In the genomic region with DNA sequence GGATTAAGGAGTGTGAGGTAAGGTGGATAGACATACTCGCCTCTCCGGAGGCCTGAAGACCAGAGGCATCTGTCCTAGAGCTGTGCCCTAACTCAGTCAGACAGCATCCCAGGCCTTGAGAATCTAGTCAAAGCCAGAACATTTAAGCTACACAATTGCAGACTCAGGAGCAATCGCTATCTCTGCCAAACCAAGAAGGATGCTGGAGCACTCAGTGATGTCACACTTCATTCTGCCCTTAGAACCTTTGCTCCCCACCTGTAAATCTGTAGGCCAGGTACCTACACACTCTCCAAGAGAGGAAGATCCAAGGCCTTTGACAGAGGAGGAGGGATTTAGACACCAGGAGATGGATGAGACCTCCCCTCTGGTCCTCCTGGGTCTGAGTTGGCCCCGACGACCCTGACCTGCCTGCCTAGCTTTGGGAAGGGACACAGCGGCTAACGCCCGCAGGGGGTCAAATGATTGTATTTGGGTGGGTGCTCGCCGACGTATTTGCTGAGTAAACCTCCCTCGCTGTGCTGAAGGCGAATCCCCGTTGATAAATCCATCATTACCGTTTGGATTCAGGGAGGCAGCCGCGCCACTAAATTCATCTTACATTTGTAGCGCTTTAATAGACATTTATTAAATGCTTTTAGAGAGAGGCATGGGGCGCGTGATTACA, we compare ENCODE assay signal across 8 mouse cellular contexts. TPM values are rescaled to one million over a fixed set of nuclear protein-coding genes. Genes with fewer than 3 reads are reported as not detected.
DNase-seq lines count a peak whose midpoint lies in the region; ATAC-seq and TF ChIP-seq lines count a peak whose summit lies in the region.

No protein-coding gene starts in this region.

- ATAC-seq in liver, embryonic 11.5 days (replicated peaks; ENCODE audit: low FRiP score): no peak; the same call in 1 of the 2 replicates
- ATAC-seq in forebrain, embryonic 14.5 days: no peak
- no peak for ATAC-seq in kidney, embryonic 16.5 days (ENCODE audit: low FRiP score, low TSS enrichment)
- ATAC-seq in neural tube, embryonic 13.5 days (ENCODE audit: low read depth): no peak

- no peak for TF ChIP-seq CTCF in liver, adult 2 months (IDR thresholded peaks at IDR 0.05; ENCODE audit: low read depth, low read length)

- no peak overlapping the region for H3K4me2 ChIP-seq in liver, embryonic 11.5 days
- peak overlapping the region; percentile 80 for H3K4me2 ChIP-seq in forebrain, embryonic 14.5 days (ENCODE audit: low read length)
- peak overlapping the region; percentile 86 for H3K4me2 ChIP-seq in kidney, embryonic 16.5 days (replicated peaks; ENCODE audit: low read depth, low read length)
- peak overlapping the region; percentile 88 for H3K4me2 ChIP-seq in neural tube, embryonic 13.5 days

- peak overlapping the region; percentile 48 for H3K27ac ChIP-seq in liver, adult 2 months (replicated peaks; ENCODE audit: insufficient read depth, low read depth, low read length)
- H3K27ac ChIP-seq in liver, embryonic 11.5 days (ENCODE audit: low read depth, low read length): no peak overlapping the region
- H3K27ac ChIP-seq in forebrain, embryonic 14.5 days (ENCODE audit: low read depth, low read length): peak overlapping the region; percentile 96
- H3K27ac ChIP-seq in kidney, embryonic 16.5 days (ENCODE audit: low read length): peak overlapping the region; percentile 92
- H3K27ac ChIP-seq in neural tube, embryonic 13.5 days (replicated peaks): peak overlapping the region; percentile 97

- H3K36me3 ChIP-seq in liver, adult 2 months (ENCODE audit: control insufficient read depth, insufficient read depth, low read length): peaks cover 3% of the 10 kb centered on the region
- H3K36me3 ChIP-seq in liver, embryonic 11.5 days (ENCODE audit: control insufficient read depth, insufficient read depth, low read length): no peaks in the 10 kb centered on the region
- no peaks in the 10 kb centered on the region for H3K36me3 ChIP-seq in forebrain, embryonic 14.5 days (ENCODE audit: control insufficient read depth, insufficient read depth, low read length)
- peaks cover 6% of the 10 kb centered on the region; the same call in 1 of the 2 replicates for H3K36me3 ChIP-seq in kidney, embryonic 16.5 days (ENCODE audit: insufficient read depth, low read length)
- H3K36me3 ChIP-seq in neural tube, embryonic 13.5 days: no peaks in the 10 kb centered on the region

- H3K4me3 ChIP-seq in liver, adult 2 months (ENCODE audit: insufficient read depth, low read depth, low read length): no peak overlapping the region
- H3K4me3 ChIP-seq in liver, embryonic 11.5 days (ENCODE audit: low read depth, low read length): no peak overlapping the region; the same call in 1 of the 2 replicates
- peak overlapping the region; percentile 31 for H3K4me3 ChIP-seq in forebrain, embryonic 14.5 days (ENCODE audit: low read depth, low read length)
- peak overlapping the region; percentile 66 for H3K4me3 ChIP-seq in kidney, embryonic 16.5 days (ENCODE audit: low read length)
- H3K4me3 ChIP-seq in neural tube, embryonic 13.5 days: peak overlapping the region; percentile 66

- no peaks in the 10 kb centered on the region for H3K27me3 ChIP-seq in liver, adult 2 months (ENCODE audit: control insufficient read depth, insufficient read depth, low read length)
- peaks cover 85% of the 10 kb centered on the region for H3K27me3 ChIP-seq in liver, embryonic 11.5 days (replicated peaks; ENCODE audit: control insufficient read depth, insufficient read depth, low read length)
- peaks cover 59% of the 10 kb centered on the region for H3K27me3 ChIP-seq in forebrain, embryonic 14.5 days (replicated peaks; ENCODE audit: control insufficient read depth, insufficient read depth, low read length)
- H3K27me3 ChIP-seq in kidney, embryonic 16.5 days (ENCODE audit: insufficient read depth, low read length): no peaks in the 10 kb centered on the region
- H3K27me3 ChIP-seq in neural tube, embryonic 13.5 days: peaks cover 34% of the 10 kb centered on the region

- H3K9ac ChIP-seq in liver, adult 2 months (ENCODE audit: low read depth, low read length): no peak overlapping the region
- H3K9ac ChIP-seq in liver, embryonic 11.5 days (ENCODE audit: low read depth, low read length): no peak overlapping the region
- peak overlapping the region; percentile 86 for H3K9ac ChIP-seq in forebrain, embryonic 14.5 days (ENCODE audit: low read length)
- H3K9ac ChIP-seq in kidney, embryonic 16.5 days (replicated peaks; ENCODE audit: low read length): peak overlapping the region; percentile 81
- H3K9ac ChIP-seq in neural tube, embryonic 13.5 days: peak overlapping the region; percentile 91

- H3K79me2 ChIP-seq in liver, adult 2 months (ENCODE audit: control insufficient read depth, insufficient read depth, low read length): no peaks in the 10 kb centered on the region

- WGBS in liver, adult 2 months: 65% methylated on average over 20 of the region's 20 CpGs
- WGBS in liver, embryonic 11.5 days: 11% methylated on average over 20 of the region's 20 CpGs
- WGBS in forebrain, embryonic 14.5 days: 5% methylated on average over 20 of the region's 20 CpGs
- 17% methylated on average over 20 of the region's 20 CpGs for WGBS in kidney, embryonic 16.5 days
- 13% methylated on average over 20 of the region's 20 CpGs for WGBS in neural tube, embryonic 13.5 days

- TF ChIP-seq POLR2A in liver, adult 2 months (IDR thresholded peaks at IDR 0.05; ENCODE audit: extremely low read depth, insufficient read depth, low read length): no peak

- DNase-seq in liver, adult 2 months (ENCODE audit: extremely low read depth, low read depth, low spot score): no peak
- no peak for DNase-seq in liver, embryonic 11.5 days (ENCODE audit: low spot score)
- DNase-seq in forebrain, embryonic 14.5 days (ENCODE audit: low spot score): no peak
- DNase-seq in ovary, postnatal 10 days (ENCODE audit: low spot score): no peak
- DNase-seq in thymus, postnatal 4 days: no peak
- no peak for DNase-seq in adrenal gland, adult (ENCODE audit: inconsistent age in 2 of 2, low spot score in 1 of 2)

- peaks cover 2% of the 10 kb centered on the region; the same call in 1 of the 2 replicates for H3K4me1 ChIP-seq in liver, adult 2 months (ENCODE audit: control insufficient read depth, insufficient read depth, low read length)
- peaks cover 12% of the 10 kb centered on the region for H3K4me1 ChIP-seq in liver, embryonic 11.5 days (replicated peaks; ENCODE audit: control insufficient read depth, insufficient read depth, low read length)
- peaks cover 12% of the 10 kb centered on the region for H3K4me1 ChIP-seq in forebrain, embryonic 14.5 days (ENCODE audit: control insufficient read depth, insufficient read depth, low read length)
- peaks cover 74% of the 10 kb centered on the region for H3K4me1 ChIP-seq in kidney, embryonic 16.5 days (ENCODE audit: insufficient read depth, low read length)
- peaks cover 86% of the 10 kb centered on the region for H3K4me1 ChIP-seq in neural tube, embryonic 13.5 days (replicated peaks)

- no peaks in the 10 kb centered on the region for H3K9me3 ChIP-seq in liver, embryonic 11.5 days (ENCODE audit: control insufficient read depth, low read length)
- no peaks in the 10 kb centered on the region for H3K9me3 ChIP-seq in forebrain, embryonic 14.5 days (replicated peaks; ENCODE audit: control insufficient read depth, low read length)
- H3K9me3 ChIP-seq in kidney, embryonic 16.5 days (ENCODE audit: low read length): no peaks in the 10 kb centered on the region
- H3K9me3 ChIP-seq in neural tube, embryonic 13.5 days: no peaks in the 10 kb centered on the region

RNA-seq across cellular contexts. Expression of gene Nr2f2, which starts 19.5 kb away (rescaled TPM):
- 14.5 and 16.1 TPM in 2 replicates for total RNA-seq in liver, adult 2 months (2014; rRNA removed)
- 64.2 and 84.0 TPM in 2 replicates for polyA plus RNA-seq in liver, adult 2 months (2012; rRNA removed)
- 49.6 and 49.7 TPM in 2 replicates for polyA plus RNA-seq in liver, embryonic 11.5 days (2014; fragmentation: Nextera tagmentation; extraction: Ambion mirVana)
- polyA plus RNA-seq in forebrain, embryonic 14.5 days (2014; fragmentation: Nextera tagmentation; extraction: Ambion mirVana): 73.7 and 82.5 TPM in 2 replicates
- polyA plus RNA-seq in kidney, embryonic 16.5 days (2015; fragmentation: Nextera tagmentation; extraction: Ambion mirVana): 165 and 186 TPM in 2 replicates
- polyA plus RNA-seq in neural tube, embryonic 13.5 days (2015; fragmentation: Nextera tagmentation; extraction: Ambion mirVana): 85.5 and 87.8 TPM in 2 replicates

Comparison
In these comparisons a context has a peak if more than half of its experiments do, and no peak if none do; other contexts are left out.
1. H3K4me3 ChIP-seq: peak in forebrain, embryonic 14.5 days (single experiment), kidney, embryonic 16.5 days (single experiment) and neural tube, embryonic 13.5 days (single experiment); none in liver, adult 2 months (single experiment) and liver, embryonic 11.5 days (single experiment).
2. H3K9ac ChIP-seq: peak in forebrain, embryonic 14.5 days (single experiment), kidney, embryonic 16.5 days (single experiment) and neural tube, embryonic 13.5 days (single experiment); none in liver, adult 2 months (single experiment) and liver, embryonic 11.5 days (single experiment).